ENCODE assay signal across 16 mouse cellular contexts in genomic region chr7:100650421-100650820, GRCm38 (mm10).
"Had no signal": no experiment of that assay in that cellular context is flagged by ENCODE, and none has a peak within 500 bp of the region (broad histone marks: within the 10 kb centered on the region; RNA-seq: fewer than 3 reads in every experiment).

No protein-coding gene starts in this region.

- H3K27me3 ChIP-seq: limb, embryonic 13.5 days had no signal

- DNase-seq: kidney, adult 2 months; kidney, postnatal 36 days; layer of hippocampus, adult 9-11 months; layer of hippocampus, postnatal 36 days; lung, postnatal 10 days; lung, postnatal 4 days; midbrain, embryonic 14.5 days; right cerebral cortex, adult 18-20 months; right cerebral cortex, postnatal 4 days; spleen, adult 18-20 months; thymus, adult 18-20 months; thymus, postnatal 14 days had no signal

- H3K27ac ChIP-seq: kidney, postnatal 0 days; limb, embryonic 13.5 days; liver, embryonic 14.5 days had no signal

- H3K4me3 ChIP-seq: limb, embryonic 13.5 days had no signal

- H3K4me2 ChIP-seq: limb, embryonic 13.5 days; lung, embryonic 14.5 days had no signal

- H3K4me1 ChIP-seq: limb, embryonic 13.5 days had no signal

- H3K9ac ChIP-seq: limb, embryonic 13.5 days; liver, embryonic 14.5 days; lung, embryonic 14.5 days had no signal

- H3K9me3 ChIP-seq: limb, embryonic 13.5 days had no signal
